Mouse (Mus musculus): Measurements from ENCODE around the gene 1190002N15Rik. TPM values are rescaled to one million over a fixed set of nuclear protein-coding genes. Genes with fewer than 3 reads are reported as not detected.

1190002N15Rik gene
- 6.0 and 7.6 TPM in 2 replicates for polyA plus RNA-seq (2012)

- no peak for TF ChIP-seq GATA1 (IDR thresholded peaks at IDR 0.05; ENCODE audit: low read length)
Observed at GRCm38 (mm10) chr9:94537970-94538822, at the start of gene 1190002N15Rik. TSS of gene 1190002N15Rik (minus strand) at chr9:94538081.

- TF ChIP-seq GATA1 (IDR thresholded peaks at IDR 0.05; ENCODE audit: low read length), result no peak
Observed at GRCm38 (mm10) chr9:94582309-94582708, 44.4 kb upstream of the 1190002N15Rik start.

- TF ChIP-seq GATA1 (IDR thresholded peaks at IDR 0.05; ENCODE audit: low read length), result no peak
Observed at GRCm38 (mm10) chr9:94581661-94582060, 43.8 kb upstream of the 1190002N15Rik start.

GRCm38 (mm10) chr9:94580071-94580737, 42.3 kb upstream of the 1190002N15Rik start:
- TF ChIP-seq GATA1 (IDR thresholded peaks at IDR 0.05; ENCODE audit: low read length), result no peak

- no peak for TF ChIP-seq GATA1 (IDR thresholded peaks at IDR 0.05; ENCODE audit: low read length)
Observed at GRCm38 (mm10) chr9:94571802-94572201, 33.9 kb upstream of the 1190002N15Rik start.

- TF ChIP-seq GATA1 (IDR thresholded peaks at IDR 0.05; ENCODE audit: low read length), result no peak
Observed at GRCm38 (mm10) chr9:94568386-94568785, 30.5 kb upstream of the 1190002N15Rik start.

- no peak for TF ChIP-seq GATA1 (IDR thresholded peaks at IDR 0.05; ENCODE audit: low read length)
Observed at GRCm38 (mm10) chr9:94567722-94568314, 29.9 kb upstream of the 1190002N15Rik start.

- TF ChIP-seq GATA1 (IDR thresholded peaks at IDR 0.05; ENCODE audit: low read length), result no peak
Observed at GRCm38 (mm10) chr9:94556776-94557514, 19.1 kb upstream of the 1190002N15Rik start.

- no peak for TF ChIP-seq GATA1 (IDR thresholded peaks at IDR 0.05; ENCODE audit: low read length)
Observed at GRCm38 (mm10) chr9:94556249-94556648, 18.4 kb upstream of the 1190002N15Rik start.

GRCm38 (mm10) chr9:94550493-94551095, 12.7 kb upstream of the 1190002N15Rik start:
- TF ChIP-seq GATA1 (IDR thresholded peaks at IDR 0.05; ENCODE audit: low read length), result no peak

GRCm38 (mm10) chr9:94543881-94544280, 6.0 kb upstream of the 1190002N15Rik start:
- no peak for TF ChIP-seq GATA1 (IDR thresholded peaks at IDR 0.05; ENCODE audit: low read length)

GRCm38 (mm10) chr9:94540343-94541095, 2.6 kb upstream of the 1190002N15Rik start:
- TF ChIP-seq GATA1 (IDR thresholded peaks at IDR 0.05; ENCODE audit: low read length), result peak; percentile 18

GRCm38 (mm10) chr9:94539346-94539865, 1.5 kb upstream of the 1190002N15Rik start:
- no peak for TF ChIP-seq GATA1 (IDR thresholded peaks at IDR 0.05; ENCODE audit: low read length)

- no peak for TF ChIP-seq GATA1 (IDR thresholded peaks at IDR 0.05; ENCODE audit: low read length)
Observed at GRCm38 (mm10) chr9:94538823-94539143, 902 bp upstream of the 1190002N15Rik start.
